Mouse (Mus musculus): ENCODE results near the gene Prima1.

Prima1 gene

GRCm38 (mm10) chr12:103223671-103224070 is 18.3 kb downstream of the Prima1 start:
- DNase-seq (ENCODE audit: low read depth) = no peak

DNA sequence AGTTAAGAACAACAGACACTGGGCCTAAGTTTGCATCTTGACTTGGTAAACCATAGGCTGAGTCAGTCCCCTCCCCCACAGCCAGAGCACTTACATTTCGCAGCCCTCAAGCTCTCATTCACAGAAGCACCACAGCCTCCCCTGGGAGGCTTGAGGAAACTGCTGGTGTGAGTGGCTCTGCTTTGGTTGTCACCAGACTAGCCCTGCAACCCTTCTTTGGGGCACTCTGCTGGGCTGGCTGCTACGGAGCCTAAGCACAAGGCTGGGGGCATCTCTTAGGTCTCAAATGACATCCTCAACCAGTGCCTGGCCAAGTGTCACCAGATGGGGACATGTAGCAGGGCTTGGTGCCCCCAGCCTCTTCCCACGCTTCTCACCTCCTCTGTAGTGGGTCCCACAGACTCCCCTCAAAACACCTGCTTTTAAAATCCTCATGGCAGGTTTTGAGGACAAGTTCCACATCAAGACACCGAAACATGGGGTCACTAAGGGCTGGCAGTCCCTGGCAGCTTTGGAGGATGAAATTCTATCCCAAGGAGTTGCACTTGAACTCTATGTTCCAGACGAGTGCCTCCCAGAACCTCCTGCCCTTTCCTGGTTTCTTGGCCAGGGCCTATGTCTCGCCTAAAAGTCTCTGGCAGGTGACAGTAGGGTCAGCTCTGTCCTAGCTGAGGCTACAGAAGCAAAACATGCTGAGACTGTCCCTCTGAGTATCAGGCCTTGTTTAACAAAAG is 25.9 kb downstream of the Prima1 start:
- DNase-seq (ENCODE audit: low read depth) = no peak

- no peak for DNase-seq (ENCODE audit: low read depth)
These were observed 27.2 kb downstream of the Prima1 start for GRCm38 (mm10) chr12:103214797-103215196.

DNA sequence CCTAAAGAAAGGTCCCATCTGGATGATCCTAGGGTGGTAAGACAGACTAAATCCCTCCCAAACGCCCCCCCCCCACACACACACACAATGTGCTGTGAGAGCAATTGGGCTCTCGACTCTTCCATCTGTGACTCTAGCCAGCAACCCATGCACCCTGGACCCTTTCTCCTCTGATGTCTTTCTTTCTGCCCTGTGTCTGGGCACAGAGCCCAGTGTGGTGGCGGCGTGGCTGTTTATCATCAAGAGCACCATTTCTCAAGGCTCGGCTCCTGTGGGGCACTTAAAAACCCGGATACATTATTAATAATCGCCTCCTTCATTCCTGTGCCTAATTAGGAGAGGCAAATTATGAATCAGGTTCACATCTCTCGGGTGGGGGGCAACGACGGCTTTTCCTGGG is 27.7 kb downstream of the Prima1 start:
- no peak for DNase-seq (ENCODE audit: low read depth)

DNA sequence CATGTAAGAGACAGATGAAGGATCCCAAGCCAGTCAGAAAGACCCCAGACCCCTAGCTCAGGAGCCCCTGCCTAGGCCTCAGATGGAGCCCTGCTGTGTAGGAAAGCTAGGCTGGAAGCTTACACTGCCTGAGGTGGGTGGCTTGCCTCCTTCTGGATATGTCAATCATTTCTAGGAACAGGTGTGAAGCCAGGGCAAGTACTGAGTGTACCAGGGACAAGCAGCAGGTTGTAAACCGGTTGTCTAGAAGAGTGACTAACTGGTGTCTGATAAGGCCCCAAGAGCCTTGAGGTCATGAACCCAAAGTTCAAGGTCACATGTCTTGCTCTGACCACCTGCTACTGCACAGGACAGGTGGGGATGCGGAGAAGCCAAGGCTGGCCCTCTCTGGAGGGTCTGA is 28.4 kb downstream of the Prima1 start:
- DNase-seq (ENCODE audit: low read depth) = no peak

DNA sequence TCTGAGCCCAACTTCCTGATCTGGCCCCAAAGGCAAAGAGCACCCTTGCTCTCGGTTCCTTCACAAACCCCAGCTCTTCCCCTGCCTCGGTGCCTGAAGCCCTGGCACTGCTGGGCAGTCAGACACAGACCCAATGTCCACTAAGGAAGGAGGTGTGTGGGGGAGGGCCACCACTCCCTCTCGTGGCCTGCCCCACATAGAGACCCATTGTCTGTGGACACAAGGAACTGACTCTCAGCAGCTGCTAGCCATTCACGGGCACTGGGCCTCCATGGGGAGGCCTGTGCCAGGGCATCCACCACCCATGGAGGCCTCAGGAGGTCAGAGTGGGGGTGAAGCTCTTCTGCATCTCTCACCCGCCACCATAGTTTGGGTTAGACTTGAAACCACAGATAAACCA is 30.9 kb downstream of the Prima1 start:
- DNase-seq (ENCODE audit: low read depth) = no peak

- no peak for DNase-seq (ENCODE audit: low read depth)
These were observed 32.4 kb downstream of the Prima1 start for GRCm38 (mm10) chr12:103209581-103209980.

GRCm38 (mm10) chr12:103205561-103205960 is 36.4 kb downstream of the Prima1 start:
- DNase-seq (ENCODE audit: low read depth) = no peak

DNA sequence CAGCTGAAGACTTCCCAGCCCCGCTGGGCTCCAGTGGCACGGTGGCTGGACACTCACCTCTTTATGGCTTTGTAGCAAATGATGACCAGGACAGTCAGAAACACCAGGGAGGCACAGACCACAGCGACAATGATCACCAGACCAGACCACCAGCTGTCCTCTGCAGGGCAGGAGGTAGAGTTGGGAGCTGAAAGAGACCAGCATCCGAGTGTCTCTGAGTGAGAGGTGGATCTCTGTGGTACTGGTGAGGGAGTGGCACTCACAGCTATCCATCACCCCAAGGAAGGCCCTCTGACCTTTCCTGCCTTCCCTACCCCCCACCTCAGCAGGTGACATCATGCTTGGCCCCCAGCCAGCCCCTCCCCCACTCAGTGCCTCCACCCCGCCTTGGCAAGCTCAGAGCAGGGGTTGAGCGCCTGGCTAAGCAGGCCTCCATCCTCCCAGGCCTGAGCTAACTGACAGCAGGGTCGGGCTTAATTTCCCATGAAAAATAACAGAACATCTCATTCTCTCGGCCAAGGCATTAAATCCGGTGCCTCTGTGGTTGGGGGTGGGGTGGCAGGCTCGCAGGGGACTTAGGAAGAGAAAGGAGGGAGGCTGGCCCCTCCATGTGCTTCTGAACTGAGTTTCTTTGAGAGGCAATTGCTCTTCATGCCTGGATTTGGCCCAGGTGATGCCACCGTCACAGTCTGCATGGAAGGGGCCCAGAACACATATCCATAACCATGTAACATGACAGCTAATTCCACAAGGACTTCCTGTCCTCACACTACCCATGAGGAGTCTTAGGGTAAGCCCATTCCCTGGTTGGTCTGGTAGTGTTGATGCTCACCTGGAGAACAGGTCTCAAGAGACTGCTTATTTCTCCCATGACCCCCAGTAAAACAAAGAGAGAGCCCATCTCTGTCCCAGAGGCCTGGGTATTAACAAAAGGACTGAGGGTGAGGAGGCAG is 39.1 kb downstream of the Prima1 start:
- no peak for DNase-seq (ENCODE audit: low read depth)

- DNase-seq (ENCODE audit: low read depth) = no peak
These were observed 49.0 kb downstream of the Prima1 start for GRCm38 (mm10) chr12:103192996-103193395.

GRCm38 (mm10) chr12:103189771-103190170 is 52.2 kb downstream of the Prima1 start:
- DNase-seq (ENCODE audit: low read depth) = no peak

GRCm38 (mm10) chr12:103188223-103188622 is 53.7 kb downstream of the Prima1 start:
- DNase-seq (ENCODE audit: low read depth) = no peak

DNA sequence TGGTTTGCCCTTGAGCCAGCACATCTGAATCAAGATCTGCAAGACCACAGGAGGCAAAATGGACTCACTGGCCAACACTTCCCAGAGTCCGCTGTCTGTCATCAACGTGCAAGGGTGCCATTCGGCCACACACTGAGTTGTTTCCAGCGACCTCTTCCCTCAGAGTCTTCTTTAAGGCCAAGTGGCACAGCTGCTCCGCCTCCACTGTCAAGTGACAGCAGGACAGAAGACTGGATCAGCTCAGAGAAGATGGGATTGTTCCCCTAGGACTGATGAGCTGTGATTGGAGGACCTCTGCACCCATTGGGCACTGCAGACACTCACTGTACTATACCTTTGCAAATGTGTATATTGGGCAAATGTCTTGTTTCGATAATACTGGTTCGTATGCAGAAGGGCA is 54.9 kb downstream of the Prima1 start:
- no peak for DNase-seq (ENCODE audit: low read depth)

DNA sequence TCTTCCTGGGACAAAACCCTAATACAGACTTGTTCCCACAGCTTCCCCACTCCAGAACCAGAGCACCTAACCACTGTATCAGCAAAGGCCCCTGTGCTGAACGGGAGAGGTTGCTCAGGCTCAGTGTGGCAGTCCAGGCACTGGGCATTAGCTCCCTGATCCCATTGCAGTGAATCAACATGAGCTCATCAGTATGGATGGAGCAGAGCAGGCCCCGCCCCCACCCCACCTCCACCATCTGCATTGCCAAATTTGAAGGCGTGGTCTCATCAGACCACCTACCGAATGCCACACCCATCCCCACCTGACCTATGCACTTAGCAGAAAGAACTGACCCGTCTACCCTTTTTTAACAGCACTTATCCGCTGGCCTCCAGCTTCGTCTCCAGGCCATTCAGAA is 58.9 kb downstream of the Prima1 start:
- DNase-seq (ENCODE audit: low read depth) = no peak

- DNase-seq (ENCODE audit: low read depth) = no peak
These were observed 73.1 kb downstream of the Prima1 start for GRCm38 (mm10) chr12:103168892-103169291.

GRCm38 (mm10) chr12:103164101-103165030 is 77.6 kb downstream of the Prima1 start:
- no peak for DNase-seq (ENCODE audit: low read depth)

DNA sequence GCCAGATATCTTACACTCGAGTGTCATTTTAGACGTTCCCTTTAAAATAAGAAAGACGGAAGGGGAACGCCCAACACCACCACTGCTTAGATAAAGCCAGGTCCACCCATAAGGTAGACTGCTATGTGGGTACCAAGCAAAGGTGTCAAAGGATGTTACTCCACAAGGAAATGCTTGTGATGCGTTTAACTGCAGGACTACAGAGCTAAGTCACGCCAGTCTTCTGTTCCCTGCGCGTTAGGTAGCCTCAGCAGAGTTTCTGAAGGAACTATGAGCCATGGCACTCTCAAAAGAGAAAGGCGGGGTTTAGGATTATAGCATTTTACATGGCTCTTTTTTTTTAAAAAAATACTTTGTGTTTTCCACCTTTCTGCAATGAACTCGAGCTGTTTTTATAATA is 78.4 kb downstream of the Prima1 start:
- DNase-seq (ENCODE audit: low read depth) = no peak

GRCm38 (mm10) chr12:103160721-103161120 is 81.2 kb downstream of the Prima1 start:
- DNase-seq (ENCODE audit: low read depth) = no peak

DNA sequence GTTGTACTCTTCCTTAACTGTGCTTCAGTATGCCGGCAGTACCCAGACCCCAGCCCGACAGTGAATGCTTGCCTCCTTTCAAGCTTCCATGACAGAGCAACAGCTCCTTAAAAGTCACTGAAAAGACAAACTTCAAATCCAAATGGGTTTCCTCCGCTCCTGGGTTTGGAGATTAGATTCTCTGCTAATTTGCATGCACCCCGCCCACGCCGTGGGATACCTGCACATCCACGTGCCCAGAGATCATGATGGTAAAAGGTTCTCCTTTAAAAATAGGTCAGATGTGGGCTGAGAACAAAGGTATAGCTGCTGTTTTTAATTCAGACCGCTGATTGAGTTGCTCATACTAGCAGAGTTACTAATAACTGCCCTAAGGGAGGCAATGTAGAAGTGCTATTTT is 82.9 kb downstream of the Prima1 start:
- DNase-seq (ENCODE audit: low read depth) = no peak

- no peak for DNase-seq (ENCODE audit: low read depth)
These were observed 84.6 kb downstream of the Prima1 start for GRCm38 (mm10) chr12:103157129-103157910.

DNA sequence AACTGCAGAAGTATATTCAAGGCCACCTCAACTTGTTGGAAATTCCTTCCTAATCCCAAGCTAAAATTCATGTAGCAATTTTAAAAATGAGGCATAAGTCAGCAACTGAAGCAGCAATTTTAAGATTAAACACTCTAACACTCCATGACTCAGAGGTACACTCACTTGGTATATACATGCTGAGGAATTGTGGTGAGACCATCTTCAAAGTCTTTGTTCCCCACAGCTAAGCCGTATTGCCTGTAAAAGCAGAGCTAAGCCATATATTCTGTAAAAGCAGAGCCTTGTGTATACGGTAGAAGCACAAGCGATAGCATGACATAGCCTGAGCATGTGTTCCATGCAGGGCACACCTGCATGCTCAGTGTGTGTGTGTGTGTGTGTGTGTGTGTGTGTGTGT is 86.5 kb downstream of the Prima1 start:
- DNase-seq (ENCODE audit: low read depth) = no peak

All from naive thymus-derived CD4-positive, alpha-beta T cell, adult 2 months (primary cell).